Mouse (Mus musculus) embryonic facial prominence, embryonic 15.5 days (tissue): Measurements from ENCODE around the gene Irgm2. TPM values are rescaled to one million over a fixed set of nuclear protein-coding genes. Genes with fewer than 3 reads are reported as not detected.
A peak's percentile ranks its signal among the peaks of the same experiment; 100 is the strongest.
"Not testable (repeated sequence)": the region's sequence is repeated elsewhere in the genome, so short reads cannot be mapped to it uniquely, and the experiment has no call there.

Source experiments
- ATAC-seq: fragments of 200-750 bp; cut with Nextera tagmentation; 2 replicates; pipeline ENCODE4 v1.8.0; 2017; ENCODE audit warnings: low read depth, moderate TSS enrichment; ENCODE audit not compliant: insufficient number of reproducible peaks, low FRiP score, low TSS enrichment
- H3K27ac ChIP-seq: fragments of 300-500 bp; sonication (generic); replicated peaks from 2 replicates; pipeline ENCODE4 v1.5.1; 2015; ENCODE audit warnings: mild to moderate bottlenecking, inconsistent platforms
- H3K27me3 ChIP-seq: fragments of 300-500 bp; sonication (generic); 2 replicates; pipeline ENCODE4 v1.6.1; 2015; ENCODE audit warnings: inconsistent platforms
- H3K36me3 ChIP-seq: fragments of 300-500 bp; sonication (generic); 2 replicates; pipeline ENCODE4 v1.6.1; 2015; ENCODE audit warnings: mild to moderate bottlenecking, inconsistent platforms
- H3K4me1 ChIP-seq: fragments of 300-500 bp; sonication (generic); 2 replicates; pipeline ENCODE4 v1.6.1; 2015; ENCODE audit warnings: inconsistent platforms
- H3K4me2 ChIP-seq: fragments of 300-500 bp; sonication (generic); replicated peaks from 2 replicates; pipeline ENCODE4 v1.6.1; 2015; ENCODE audit warnings: mild to moderate bottlenecking, inconsistent platforms
- H3K4me3 ChIP-seq: fragments of 300-500 bp; sonication (generic); replicated peaks from 2 replicates; pipeline ENCODE4 v1.5.1; 2015; ENCODE audit warnings: mild to moderate bottlenecking, inconsistent platforms
- H3K9ac ChIP-seq: fragments of 300-500 bp; sonication (generic); 2 replicates; pipeline ENCODE4 v1.6.1; 2015; ENCODE audit warnings: inconsistent platforms
- H3K9me3 ChIP-seq: fragments of 300-500 bp; sonication (generic); replicated peaks from 2 replicates; pipeline ENCODE4 v1.6.1; 2016; ENCODE audit warnings: inconsistent platforms
- WGBS: fragments of 180-500 bp; shearing (Covaris S2); methylation state at CpG from one replicate; pipeline ENCODE4 v1.1.7; 2015; 5-methylcytosine and 5-hydroxymethylcytosine counted together
- polyA plus RNA-seq: library from polyadenylated mRNA; unstranded; fragments of >200 nt; fragmentation: Nextera tagmentation; extraction: Ambion mirVana; gene quantifications from 2 replicates; pipeline ENCODE4 v1.2.1, GENCODE M21; 2015

Gene Irgm2
- 3.6 and 4.7 TPM in 2 replicates for polyA plus RNA-seq

DNA sequence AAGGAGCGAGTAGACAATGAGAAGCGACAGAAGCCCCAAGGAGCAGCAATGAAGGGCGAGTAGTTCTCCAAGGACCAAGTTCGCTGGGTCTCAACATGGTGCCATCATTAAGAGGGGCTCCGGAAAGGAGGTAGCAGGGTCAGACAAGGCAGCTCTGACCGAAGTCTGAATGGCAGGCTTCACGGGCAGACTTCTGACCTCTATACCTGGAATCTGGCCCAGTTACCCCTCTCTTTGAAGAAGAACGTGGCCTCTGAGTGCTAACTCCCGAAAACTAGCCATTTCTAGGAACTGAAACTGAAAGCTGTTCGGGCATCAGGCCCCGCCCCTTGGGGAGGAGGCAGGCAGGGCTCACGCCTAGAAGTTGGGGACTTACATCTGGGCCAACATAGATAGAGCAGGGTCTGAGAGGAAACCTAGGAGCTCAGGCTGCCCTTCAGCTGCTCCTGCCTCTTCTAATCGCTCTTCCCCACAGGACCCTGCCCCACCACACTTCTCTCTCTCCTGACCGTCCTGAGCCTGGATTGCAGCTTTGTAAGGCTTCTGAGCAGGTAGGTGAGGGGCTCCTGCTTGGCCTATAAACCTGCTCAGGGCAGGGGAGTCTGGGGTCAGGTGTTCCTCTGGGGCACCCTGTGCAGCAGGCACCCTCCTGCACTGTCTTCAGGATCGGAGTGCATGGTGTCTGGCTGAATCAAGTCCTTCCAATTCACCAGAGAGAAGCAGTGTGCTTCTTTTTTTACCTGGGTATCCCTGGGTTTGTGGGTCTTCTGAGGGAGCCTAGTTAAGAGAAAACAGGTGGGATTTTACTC, at the start of gene Irgm2, which contains the start of gene Igtp:
Gene Irgm2, plus strand, starts transcription at position 390 of the 809 bp plus-strand sequence.
Gene Igtp, plus strand, starts transcription at position 328 of the 809 bp plus-strand sequence.
- Histone ChIP-seq H3K27ac (peak within 1 kb of the TSS; percentile 55; the same call in 1 of the 2 replicates), H3K9ac (peak within 1 kb of the TSS; percentile 48), H3K4me2 (peak within 1 kb of the TSS; percentile 69), H3K4me3 (peak within 1 kb of the TSS; percentile 60)
- WGBS, result 7% methylated on average over 14 of the region's 15 CpGs
- not testable (repeated sequence) for H3K27me3 ChIP-seq, H3K9me3 ChIP-seq, H3K36me3 ChIP-seq, H3K4me1 ChIP-seq
- ATAC-seq, result peak; percentile 78

DNA sequence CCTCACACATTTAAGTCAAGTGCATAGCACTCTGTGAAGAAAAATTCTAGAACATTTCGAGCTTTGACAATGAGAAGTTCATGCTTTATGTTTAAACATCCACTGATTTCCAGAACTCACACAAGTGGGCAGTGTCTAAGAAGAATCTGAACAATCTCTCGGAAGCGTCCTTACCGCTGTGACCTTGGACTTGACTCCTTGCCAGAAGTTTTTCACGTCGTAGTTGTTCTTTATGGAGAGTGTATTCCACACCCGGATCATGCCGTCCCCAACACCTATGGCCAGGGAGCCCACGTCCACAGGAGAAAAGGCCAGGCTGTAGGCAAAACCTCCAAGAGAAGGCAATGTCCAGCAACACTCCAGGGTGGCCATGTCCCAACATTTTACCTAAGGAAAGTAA, 44.0 kb upstream of the Irgm2 start:
- ATAC-seq, result no peak
- no peak overlapping the region for H3K9ac ChIP-seq
- WGBS, result 95% methylated on average over 9 of the region's 9 CpGs
- no peak overlapping the region for H3K27ac ChIP-seq
- no peaks in the 10 kb centered on the region for H3K27me3 ChIP-seq
- H3K4me2 ChIP-seq, result no peak overlapping the region
- H3K4me1 ChIP-seq, result no peaks in the 10 kb centered on the region
- peaks cover 77% of the 10 kb centered on the region for H3K36me3 ChIP-seq
- no peaks in the 10 kb centered on the region for H3K9me3 ChIP-seq
- no peak overlapping the region for H3K4me3 ChIP-seq

DNA sequence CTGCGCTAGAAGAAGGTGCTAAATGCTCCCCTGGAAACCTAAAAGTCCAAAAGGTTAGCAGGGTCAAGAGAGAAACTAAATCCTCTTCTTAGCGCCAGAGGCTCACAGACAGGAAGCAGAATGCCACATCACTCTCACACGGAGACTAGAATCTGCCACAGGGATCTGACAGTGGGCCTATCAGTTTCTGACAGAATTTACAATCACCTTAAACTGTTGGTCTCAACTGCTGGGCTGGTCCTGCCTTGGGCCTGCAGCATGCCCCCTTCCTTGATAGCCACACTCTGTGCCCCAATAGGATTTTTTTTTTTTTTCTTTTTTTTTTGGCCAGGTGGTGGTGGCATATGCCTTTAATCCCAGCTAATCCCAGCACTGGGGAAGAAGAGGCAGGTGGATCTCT, 42.5 kb upstream of the Irgm2 start:
- Histone ChIP-seq H3K4me3 (no peak overlapping the region), H3K27me3 (no peaks in the 10 kb centered on the region), H3K9me3 (no peaks in the 10 kb centered on the region), H3K9ac (no peak overlapping the region), H3K4me2 (no peak overlapping the region), H3K4me1 (no peaks in the 10 kb centered on the region), H3K27ac (no peak overlapping the region), H3K36me3 (peaks cover 80% of the 10 kb centered on the region)
- no peak for ATAC-seq
- 89% methylated on average over 3 of the region's 3 CpGs for WGBS

DNA sequence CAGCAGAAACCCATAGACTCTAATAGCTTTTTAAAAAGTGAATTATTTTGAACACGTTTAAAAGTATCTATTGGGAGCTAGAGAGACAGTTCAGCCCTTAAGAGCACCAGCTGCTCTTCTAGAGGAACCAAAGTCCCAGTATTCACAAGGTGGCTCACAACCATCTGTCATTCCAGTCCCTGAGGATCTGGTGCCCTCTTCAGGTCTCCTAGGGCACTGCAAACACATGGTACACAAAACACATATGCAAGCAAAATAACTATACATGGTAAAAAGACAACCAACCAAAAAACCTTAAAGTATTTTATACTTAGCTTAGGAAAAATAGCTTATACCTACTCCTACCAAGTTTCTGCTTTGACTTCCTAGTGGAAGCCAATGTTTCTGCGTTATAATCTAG, 34.3 kb upstream of the Irgm2 start:
- H3K4me1 ChIP-seq, result peaks cover 7% of the 10 kb centered on the region
- H3K9ac ChIP-seq, result no peak overlapping the region
- H3K9me3 ChIP-seq, result no peaks in the 10 kb centered on the region
- no peaks in the 10 kb centered on the region for H3K27me3 ChIP-seq
- peaks cover 59% of the 10 kb centered on the region for H3K36me3 ChIP-seq
- ATAC-seq, result no peak
- WGBS, result 93% methylated on average over 2 of the region's 2 CpGs
- no peak overlapping the region for H3K27ac ChIP-seq
- no peak overlapping the region for H3K4me3 ChIP-seq
- H3K4me2 ChIP-seq, result no peak overlapping the region

DNA sequence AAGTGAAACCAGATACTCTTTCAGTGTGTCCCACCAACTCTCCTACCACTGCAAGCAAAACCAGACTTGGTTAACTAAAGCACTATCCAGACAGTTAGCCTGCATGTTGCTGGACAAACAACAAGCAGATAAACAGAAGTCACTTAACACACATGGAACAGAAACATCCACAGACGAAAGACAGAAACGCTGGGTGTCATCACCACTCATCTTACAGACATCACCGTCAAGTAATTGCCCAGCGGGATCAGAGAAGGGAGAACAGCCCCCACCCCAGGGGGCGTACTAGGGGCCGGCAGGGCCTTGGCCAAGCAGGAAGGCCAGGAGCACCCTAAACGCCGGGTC, 31.6 kb upstream of the Irgm2 start:
- ATAC-seq, result 0 out of 2 replicates have a peak, but pooled peaks have one; percentile 45

DNA sequence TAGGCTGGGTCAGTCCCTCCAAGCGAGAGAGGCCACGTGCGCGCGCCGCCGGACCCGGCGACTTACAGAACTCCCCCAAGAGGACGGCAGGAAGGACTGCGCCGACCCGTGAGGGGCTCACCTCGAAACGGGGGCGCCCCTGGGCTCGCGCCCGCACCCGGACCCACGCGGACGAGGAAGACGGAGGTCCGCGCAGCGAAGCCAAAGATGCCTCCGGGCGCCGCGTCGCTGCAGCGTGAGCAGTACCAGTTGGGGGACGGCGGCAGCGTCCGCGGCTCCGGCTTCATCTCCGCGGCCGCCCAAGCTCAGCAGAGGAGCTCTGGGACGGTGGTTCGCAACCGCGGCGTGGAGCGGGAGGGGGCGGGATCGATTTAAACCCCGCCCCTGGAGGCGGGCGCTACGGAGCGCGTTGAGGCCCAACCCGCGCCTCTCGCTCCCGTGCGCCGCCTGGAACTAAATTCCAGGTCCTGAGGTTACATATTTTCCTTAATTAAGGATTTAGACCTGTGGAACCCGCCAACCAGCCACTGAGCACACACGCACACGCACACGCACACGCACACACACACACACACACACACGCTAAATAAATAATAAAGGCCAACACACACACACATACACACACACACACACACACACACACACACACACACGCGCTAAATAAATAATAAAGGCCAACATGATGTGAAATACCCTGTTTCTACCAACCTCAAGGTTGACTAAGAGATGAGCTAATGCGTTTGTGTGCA, 31.1 kb upstream of the Irgm2 start, which contains the start of gene Gemin5:
Gene Gemin5, minus strand, starts transcription at position 373 of the 749 bp plus-strand sequence.
- Histone ChIP-seq H3K27ac (peak within 1 kb of the TSS; percentile 75), H3K4me3 (peak within 1 kb of the TSS; percentile 96), H3K27me3 (no peaks in the 10 kb centered on the region), H3K4me2 (peak within 1 kb of the TSS; percentile 78), H3K9ac (peak within 1 kb of the TSS; percentile 92), H3K36me3 (peaks cover 35% of the 10 kb centered on the region), H3K4me1 (peaks cover 19% of the 10 kb centered on the region), H3K9me3 (no peaks in the 10 kb centered on the region)
- under 1% methylated on average over 71 of the region's 71 CpGs for WGBS
- peak; percentile 88 for ATAC-seq

More for the DNA sequence above, 31.6 kb upstream of the Irgm2 start:
- Histone ChIP-seq H3K9ac (peak overlapping the region; percentile 92), H3K27ac (peak overlapping the region; percentile 75; the same call in 1 of the 2 replicates), H3K36me3 (peaks cover 37% of the 10 kb centered on the region), H3K4me3 (peak overlapping the region; percentile 96), H3K4me1 (peaks cover 19% of the 10 kb centered on the region), H3K9me3 (no peaks in the 10 kb centered on the region), H3K27me3 (no peaks in the 10 kb centered on the region), H3K4me2 (peak overlapping the region; percentile 78)
- WGBS, result 0% methylated on average over 8 of the region's 8 CpGs

DNA sequence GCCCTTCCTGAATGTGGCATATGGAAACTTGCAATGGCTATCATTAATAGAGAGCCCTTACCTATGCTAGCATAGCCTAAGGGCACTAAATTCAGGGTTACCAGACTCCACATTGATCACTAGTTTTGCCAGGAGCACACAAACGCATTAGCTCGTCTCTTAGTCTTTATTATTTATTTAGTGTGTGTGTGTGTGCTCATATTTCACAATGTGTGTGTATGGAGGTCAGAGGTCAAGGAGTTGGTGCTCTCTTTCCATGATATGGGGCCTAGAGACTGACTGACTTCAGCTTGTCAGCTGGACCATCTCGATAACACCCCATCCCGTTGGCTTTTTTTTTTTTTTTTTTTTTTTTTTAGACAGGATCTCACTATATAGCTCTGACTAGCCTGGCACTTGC, 29.8 kb upstream of the Irgm2 start:
- no peak for ATAC-seq
- no peak overlapping the region for H3K4me2 ChIP-seq
- no peak overlapping the region for H3K27ac ChIP-seq
- H3K9ac ChIP-seq, result no peak overlapping the region
- no peaks in the 10 kb centered on the region for H3K9me3 ChIP-seq
- peaks cover 19% of the 10 kb centered on the region for H3K4me1 ChIP-seq
- peaks cover 33% of the 10 kb centered on the region for H3K36me3 ChIP-seq
- no peaks in the 10 kb centered on the region for H3K27me3 ChIP-seq
- 77% methylated on average over 4 of the region's 4 CpGs for WGBS
- no peak overlapping the region for H3K4me3 ChIP-seq

DNA sequence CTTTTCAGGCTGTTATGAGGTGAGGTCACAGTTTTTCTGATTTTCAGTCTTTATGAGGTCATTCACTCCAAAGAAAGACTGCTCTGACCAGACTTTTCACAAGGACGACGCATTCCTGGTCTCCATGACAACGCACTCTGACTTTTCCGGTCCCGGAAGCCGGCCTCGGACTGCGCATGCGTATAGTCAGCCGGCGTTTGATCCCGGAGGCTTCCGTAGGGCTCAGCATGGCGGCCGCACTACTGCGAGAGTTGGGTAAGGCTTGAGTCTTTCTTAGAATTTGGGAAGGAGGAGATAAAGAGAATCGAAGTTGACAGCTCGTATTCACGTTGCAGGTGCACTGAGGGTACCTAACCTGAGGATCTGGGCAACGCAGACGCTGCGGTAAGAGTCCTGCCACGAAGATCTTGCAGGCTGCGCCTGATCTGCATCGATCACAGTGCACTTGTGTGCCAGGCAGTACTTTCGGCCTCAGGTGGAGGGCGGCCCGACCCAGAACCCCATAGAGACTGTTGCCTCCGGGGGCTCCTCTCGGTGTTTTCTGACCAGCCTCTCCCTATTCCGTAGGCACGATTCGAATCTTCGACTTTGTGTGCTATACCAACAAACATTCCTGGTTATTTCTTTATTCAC, 27.8 kb upstream of the Irgm2 start, which contains the start of gene Mrpl22:
Gene Mrpl22, plus strand, starts transcription at position 203 of the 633 bp plus-strand sequence.
- peaks cover 29% of the 10 kb centered on the region for H3K36me3 ChIP-seq
- peak; percentile 76; the same call in 1 of the 2 replicates for ATAC-seq
- H3K27me3 ChIP-seq, result no peaks in the 10 kb centered on the region
- peak within 1 kb of the TSS; percentile 68; the same call in 1 of the 2 replicates for H3K27ac ChIP-seq
- WGBS, result under 1% methylated on average over 34 of the region's 34 CpGs
- H3K9ac ChIP-seq, result peak within 1 kb of the TSS; percentile 86
- peaks cover 19% of the 10 kb centered on the region for H3K4me1 ChIP-seq
- no peaks in the 10 kb centered on the region for H3K9me3 ChIP-seq
- H3K4me2 ChIP-seq, result peak within 1 kb of the TSS; percentile 64
- peak within 1 kb of the TSS; percentile 75 for H3K4me3 ChIP-seq

DNA sequence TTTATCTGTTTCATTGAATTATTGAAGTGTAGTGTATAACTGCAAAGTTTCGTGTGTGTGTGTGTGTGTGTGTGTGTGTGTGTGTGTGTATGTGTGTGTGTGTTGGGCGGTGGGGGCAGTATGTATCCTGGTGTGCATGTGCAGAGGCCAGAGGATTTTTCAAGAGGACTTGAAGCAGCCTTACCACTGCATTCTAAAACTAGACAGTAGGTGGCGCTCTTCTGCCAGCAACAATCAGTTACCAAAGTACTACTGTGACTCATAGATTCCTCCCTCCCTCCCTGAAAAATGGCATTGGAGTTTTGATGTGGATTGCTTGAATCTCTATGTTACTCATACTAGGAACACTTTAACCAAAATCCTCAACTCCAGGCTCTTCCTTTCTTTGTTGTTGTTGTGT, 19.9 kb upstream of the Irgm2 start:
- H3K36me3 ChIP-seq, result peaks cover 44% of the 10 kb centered on the region
- H3K27me3 ChIP-seq, result no peaks in the 10 kb centered on the region
- H3K4me1 ChIP-seq, result no peaks in the 10 kb centered on the region
- 28% methylated on average over 3 of the region's 3 CpGs for WGBS
- H3K9ac ChIP-seq, result no peak overlapping the region
- H3K4me2 ChIP-seq, result no peak overlapping the region
- no peak overlapping the region for H3K4me3 ChIP-seq
- 0 out of 2 replicates have a peak, but pooled peaks have one; percentile 59 for ATAC-seq
- H3K9me3 ChIP-seq, result no peaks in the 10 kb centered on the region
- H3K27ac ChIP-seq, result no peak overlapping the region

DNA sequence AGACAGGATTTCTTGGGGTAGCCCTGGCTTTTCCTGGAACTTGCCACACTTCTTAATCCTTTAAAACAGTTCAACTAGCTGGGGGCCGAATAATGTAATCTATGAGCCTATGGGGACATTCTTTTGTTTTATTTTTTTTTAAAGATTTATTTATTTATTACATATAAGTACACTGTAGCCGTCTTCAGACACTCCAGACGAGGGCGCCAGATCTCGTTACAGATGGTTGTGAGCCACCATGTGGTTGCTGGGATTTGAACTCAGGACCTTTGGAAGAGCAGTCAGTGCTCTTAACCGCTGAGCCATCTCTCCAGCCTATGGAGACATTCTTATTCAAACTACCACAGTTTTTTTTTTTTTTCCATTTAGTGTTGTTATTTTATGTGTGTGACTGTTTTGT, 19.4 kb upstream of the Irgm2 start:
- not testable (repeated sequence) for H3K27ac ChIP-seq, H3K4me1 ChIP-seq, H3K9ac ChIP-seq, H3K9me3 ChIP-seq, H3K4me3 ChIP-seq, H3K27me3 ChIP-seq, H3K4me2 ChIP-seq, ATAC-seq
- WGBS, result 94% methylated on average over 6 of the region's 6 CpGs
- peaks cover 44% of the 10 kb centered on the region for H3K36me3 ChIP-seq

DNA sequence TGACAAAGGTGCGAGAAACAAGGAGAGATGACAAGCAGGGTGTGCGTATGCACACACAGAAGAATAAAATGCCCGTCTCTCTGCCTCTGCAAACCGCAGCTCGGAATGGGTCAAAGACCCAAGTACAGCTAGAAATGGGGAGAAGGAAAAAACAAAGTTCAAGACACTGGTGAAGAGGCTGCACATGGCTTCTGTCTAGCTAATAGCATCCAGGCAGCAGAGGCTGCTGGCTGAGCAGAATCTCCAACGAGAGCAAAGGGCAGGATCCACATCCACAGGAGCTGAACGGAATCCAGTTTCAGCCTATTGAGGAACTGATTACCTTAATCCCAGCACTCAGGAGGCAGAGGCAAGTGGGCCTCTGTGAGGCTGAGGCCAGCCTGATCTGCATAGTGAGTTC, 18.7 kb upstream of the Irgm2 start:
- Histone ChIP-seq H3K27me3 (no peaks in the 10 kb centered on the region), H3K36me3 (peaks cover 36% of the 10 kb centered on the region), H3K4me2 (no peak overlapping the region), H3K4me3 (no peak overlapping the region), H3K9me3 (no peaks in the 10 kb centered on the region), H3K9ac (no peak overlapping the region), H3K4me1 (no peaks in the 10 kb centered on the region), H3K27ac (no peak overlapping the region)
- 88% methylated on average over 7 of the region's 7 CpGs for WGBS
- ATAC-seq, result no peak
